Mouse (Mus musculus): ENCODE results near the gene Cdh12. TPM values are rescaled to one million over a fixed set of nuclear protein-coding genes. Genes with fewer than 3 reads are reported as not detected.

Cdh12 gene
- total and polyA plus RNA-seq, 3 experiments: not detected

GRCm38 (mm10) chr15:20660221-20660620 lies 211.2 kb downstream of the Cdh12 start:
- Histone ChIP-seq H3K27me3 (ENCODE audit: control insufficient read depth in 1 of 2, insufficient read depth in 2 of 2, low read length in 2 of 2) (no peaks in the 10 kb centered on the region), H3K36me3 (ENCODE audit: control insufficient read depth in 1 of 2, insufficient read depth in 2 of 2, low read length in 2 of 2) (no peaks in the 10 kb centered on the region), H3K9ac (ENCODE audit: control insufficient read depth, low read depth, low read length, poor library complexity, severe bottlenecking) (no peak overlapping the region), H3K27ac (ENCODE audit: control insufficient read depth, low read depth, low read length) (no peak overlapping the region), H3K9me3 (replicated peaks; ENCODE audit: insufficient read depth, low read length) (no peaks in the 10 kb centered on the region), H3K4me3 (ENCODE audit: control insufficient read depth in 1 of 2, insufficient read depth in 1 of 2, low read depth in 2 of 2, low read length in 2 of 2) (no peak overlapping the region), H3K4me1 (ENCODE audit: control insufficient read depth in 1 of 2, insufficient read depth in 2 of 2, low read length in 2 of 2) (no peaks in the 10 kb centered on the region), H3K79me2 (ENCODE audit: control insufficient read depth, insufficient read depth, low read length, poor library complexity) (no peaks in the 10 kb centered on the region)
- TF ChIP-seq MYC (IDR thresholded peaks at IDR 0.05; ENCODE audit: low read depth, low read length) (no peak), MAX (IDR thresholded peaks at IDR 0.05; ENCODE audit: low read length) (no peak), RAD21 (IDR thresholded peaks at IDR 0.05; ENCODE audit: low read depth, low read length) (no peak), RCOR1 (IDR thresholded peaks at IDR 0.05; ENCODE audit: low read depth, low read length) (no peak)
- DNase-seq (ENCODE audit: low read depth, low spot score): no peak

- Histone ChIP-seq H3K4me1 (ENCODE audit: control insufficient read depth in 1 of 2, insufficient read depth in 2 of 2, low read length in 2 of 2) (no peaks in the 10 kb centered on the region), H3K27ac (ENCODE audit: control insufficient read depth, low read depth, low read length) (no peak within 1 kb of the TSS), H3K79me2 (ENCODE audit: control insufficient read depth, insufficient read depth, low read length, poor library complexity) (no peaks in the 10 kb centered on the region), H3K9me3 (replicated peaks; ENCODE audit: insufficient read depth, low read length) (no peaks in the 10 kb centered on the region), H3K4me3 (ENCODE audit: control insufficient read depth in 1 of 2, insufficient read depth in 1 of 2, low read depth in 2 of 2, low read length in 2 of 2) (no peak within 1 kb of the TSS), H3K36me3 (ENCODE audit: control insufficient read depth in 1 of 2, insufficient read depth in 2 of 2, low read length in 2 of 2) (no peaks in the 10 kb centered on the region), H3K9ac (ENCODE audit: control insufficient read depth, low read depth, low read length, poor library complexity, severe bottlenecking) (no peak within 1 kb of the TSS), H3K27me3 (ENCODE audit: control insufficient read depth in 1 of 2, insufficient read depth in 2 of 2, low read length in 2 of 2) (no peaks in the 10 kb centered on the region)
- TF ChIP-seq MEF2A (IDR thresholded peaks at IDR 0.05; ENCODE audit: extremely low read depth, insufficient replicate concordance, low read depth, low read length, poor library complexity, severe bottlenecking) (no peak), KAT2A (conservative IDR thresholded peaks at IDR 0.05; ENCODE audit: low read depth, low read length) (no peak), POLR2A (IDR thresholded peaks at IDR 0.05; ENCODE audit: control insufficient read depth in 1 of 2, insufficient read depth in 1 of 2, low read depth in 1 of 2, low read length in 2 of 2, poor library complexity in 1 of 2) (no peak), MAX (IDR thresholded peaks at IDR 0.05; ENCODE audit: low read length) (no peak), SMC3 (IDR thresholded peaks at IDR 0.05; ENCODE audit: low read depth, low read length) (no peak), CHD1 (IDR thresholded peaks at IDR 0.05; ENCODE audit: low read depth, low read length) (no peak), GABPA (IDR thresholded peaks at IDR 0.05; ENCODE audit: low read depth, low read length) (no peak), SIN3A (IDR thresholded peaks at IDR 0.05; ENCODE audit: low read length) (no peak), UBTF (IDR thresholded peaks at IDR 0.05; ENCODE audit: borderline replicate concordance, insufficient read depth, low read depth, low read length) (no peak), USF1 (IDR thresholded peaks at IDR 0.05; ENCODE audit: low read depth, low read length) (no peak), TBP (IDR thresholded peaks at IDR 0.05; ENCODE audit: low read depth, low read length) (no peak), EP300 (IDR thresholded peaks at IDR 0.05; ENCODE audit: low read depth in 1 of 2, low read length in 2 of 2) (no peak), GATA1 (IDR thresholded peaks at IDR 0.05; ENCODE audit: low read depth, low read length) (no peak), BHLHE40 (IDR thresholded peaks at IDR 0.05; ENCODE audit: borderline replicate concordance, low read depth, low read length) (no peak)
- DNase-seq (ENCODE audit: low read depth, low spot score): no peak
Measured at GRCm38 (mm10) chr15:20666650-20667049, 217.6 kb downstream of the Cdh12 start, which contains the start of gene Acot10. Gene Acot10 (minus strand): TSS chr15:20666750.

Data from MEL (cell line).